Comparison of ENCODE assay signal across 13 mouse cellular contexts in genomic region chr16:22719791-22720190, GRCm38 (mm10).
DNase-seq lines count a peak whose midpoint lies in the region; ATAC-seq and TF ChIP-seq lines count a peak whose summit lies in the region.
"Had no signal": no experiment of that assay in that cellular context is flagged by ENCODE, and none has a peak within 500 bp of the region (broad histone marks: within the 10 kb centered on the region; RNA-seq: fewer than 3 reads in every experiment).

No protein-coding gene starts in this region.

- H3K4me3 ChIP-seq in gastrocnemius, adult 2 months, result no peak overlapping the region
- H3K4me3 ChIP-seq in embryonic facial prominence, embryonic 15.5 days (replicated peaks), result no peak overlapping the region
- no peak overlapping the region for H3K4me3 ChIP-seq in kidney, adult 2 months (ENCODE audit: insufficient read depth, low read depth, low read length)
- H3K4me3 ChIP-seq: heart, embryonic 10.5 days; midbrain, embryonic 12.5 days had no signal

- TF ChIP-seq CTCF in gastrocnemius, adult 2 months (IDR thresholded peaks at IDR 0.05), result no peak
- TF ChIP-seq CTCF in kidney, adult 2 months (conservative IDR thresholded peaks at IDR 0.05; ENCODE audit: insufficient read depth, insufficient read length, low read depth, low read length), result no peak

- H3K4me1 ChIP-seq in embryonic facial prominence, embryonic 15.5 days, result no peaks in the 10 kb centered on the region
- H3K4me1 ChIP-seq in kidney, adult 2 months (ENCODE audit: control insufficient read depth, insufficient read depth, low read length), result no peaks in the 10 kb centered on the region
- H3K4me1 ChIP-seq: midbrain, embryonic 12.5 days had no signal

- no peak for ATAC-seq in embryonic facial prominence, embryonic 15.5 days (ENCODE audit: insufficient number of reproducible peaks, low FRiP score, low TSS enrichment, low read depth)
- ATAC-seq: intestine, postnatal 0 days; lung, postnatal 0 days had no signal

- peak overlapping the region; percentile 10; the same call in 1 of the 2 replicates for H3K27ac ChIP-seq in gastrocnemius, adult 2 months
- H3K27ac ChIP-seq in embryonic facial prominence, embryonic 15.5 days (replicated peaks), result no peak overlapping the region
- H3K27ac ChIP-seq in kidney, adult 2 months (ENCODE audit: insufficient read depth, low read depth, low read length), result no peak overlapping the region
- H3K27ac ChIP-seq: midbrain, embryonic 12.5 days; stomach, postnatal 0 days had no signal

- intact Hi-C loops in gastrocnemius, adult 2 months (cut with DNase I), result loop anchor here (5.0 kb wide), 1 partner anchor 78 kb away; no protein-coding TSS in a partner anchor

- WGBS in embryonic facial prominence, embryonic 15.5 days, result 40% methylated on average over 4 of the region's 4 CpGs
- 72% methylated on average over 4 of the region's 4 CpGs for WGBS in kidney, adult 2 months

- H3K9me3 ChIP-seq in embryonic facial prominence, embryonic 15.5 days (replicated peaks), result no peaks in the 10 kb centered on the region
- H3K9me3 ChIP-seq: heart, embryonic 10.5 days; midbrain, embryonic 12.5 days had no signal

- H3K9ac ChIP-seq in embryonic facial prominence, embryonic 15.5 days, result no peak overlapping the region
- H3K9ac ChIP-seq: midbrain, embryonic 12.5 days had no signal

- H3K27me3 ChIP-seq in embryonic facial prominence, embryonic 15.5 days, result no peaks in the 10 kb centered on the region
- H3K27me3 ChIP-seq in kidney, adult 2 months (replicated peaks; ENCODE audit: control insufficient read depth, insufficient read depth, low read length), result no peaks in the 10 kb centered on the region

- no peak for DNase-seq in gastrocnemius, adult 2 months
- no peak for DNase-seq in gastrocnemius, postnatal 4 days (ENCODE audit: low spot score in 2 of 2)
- DNase-seq in lung, postnatal 10 days, result peak; percentile 27
- no peak for DNase-seq in lung, postnatal 4 days
- DNase-seq in brain, adult 2 months (ENCODE audit: low read depth, low spot score), result peak; percentile 71
- no peak for DNase-seq in kidney, adult 2 months
- DNase-seq: cerebellum, adult 11 months had no signal

- H3K36me3 ChIP-seq in embryonic facial prominence, embryonic 15.5 days, result no peaks in the 10 kb centered on the region
- no peaks in the 10 kb centered on the region for H3K36me3 ChIP-seq in kidney, adult 2 months (ENCODE audit: control insufficient read depth, insufficient read depth, low read length)
- H3K36me3 ChIP-seq: heart, embryonic 10.5 days; midbrain, embryonic 12.5 days had no signal

- TF ChIP-seq POLR2A in kidney, adult 2 months (IDR thresholded peaks at IDR 0.05; ENCODE audit: low read depth, low read length), result no peak

- 0 out of 2 replicates have a peak overlapping the region, but pooled peaks have one; percentile 6 for H3K4me2 ChIP-seq in embryonic facial prominence, embryonic 15.5 days (replicated peaks)
- H3K4me2 ChIP-seq: midbrain, embryonic 12.5 days had no signal

Comparison
In these comparisons a context has a peak if more than half of its experiments do, and no peak if none do; other contexts are left out.
1. DNase-seq: peak in lung, postnatal 10 days (single experiment) and brain, adult 2 months (single experiment); none in gastrocnemius, adult 2 months (single experiment), gastrocnemius, postnatal 4 days (0 of 2), lung, postnatal 4 days (0 of 2) and kidney, adult 2 months (single experiment).